In the genomic region with DNA sequence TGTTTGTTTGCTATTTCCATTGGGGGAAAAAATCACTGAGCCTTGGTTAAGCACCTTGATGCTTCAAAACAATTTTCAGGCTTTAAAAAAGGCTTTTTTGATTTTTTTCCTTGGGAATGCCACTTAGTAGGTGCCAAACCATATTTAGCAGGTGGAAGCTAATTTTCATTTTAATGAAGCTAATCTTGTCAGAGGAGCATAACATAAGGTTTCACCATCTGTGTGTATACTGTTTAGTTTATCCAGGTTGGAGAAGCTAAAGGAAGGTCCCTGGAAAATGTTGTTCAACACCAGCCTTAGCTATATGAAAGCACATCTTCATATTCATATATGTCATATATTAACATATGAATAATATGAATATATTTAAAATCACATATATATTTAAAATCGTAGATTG, we compare ENCODE assay signal across 21 mouse cellular contexts.
"Had no signal": no experiment of that assay in that cellular context is flagged by ENCODE, and none has a peak within 500 bp of the region (broad histone marks: within the 10 kb centered on the region; RNA-seq: fewer than 3 reads in every experiment).

No protein-coding gene starts in this region.

- H3K27me3 ChIP-seq: limb, embryonic 13.5 days; liver, embryonic 12.5 days; liver, embryonic 15.5 days; midbrain, embryonic 12.5 days; midbrain, embryonic 15.5 days; neural tube, embryonic 13.5 days; stomach, embryonic 15.5 days had no signal

- H3K9me3 ChIP-seq: limb, embryonic 10.5 days; limb, embryonic 13.5 days; liver, embryonic 12.5 days; midbrain, embryonic 12.5 days; midbrain, embryonic 15.5 days; neural tube, embryonic 13.5 days; stomach, embryonic 15.5 days had no signal

- ATAC-seq: liver, embryonic 12.5 days; midbrain, embryonic 15.5 days had no signal

- H3K4me3 ChIP-seq: layer of hippocampus, adult 2 months; limb, embryonic 10.5 days; limb, embryonic 13.5 days; liver, embryonic 12.5 days; liver, embryonic 15.5 days; midbrain, embryonic 12.5 days; midbrain, embryonic 15.5 days; myocyte; neural tube, embryonic 13.5 days; stomach, embryonic 15.5 days had no signal

- H3K27ac ChIP-seq: kidney, postnatal 0 days; layer of hippocampus, adult 2 months; limb, embryonic 10.5 days; limb, embryonic 13.5 days; liver, embryonic 12.5 days; liver, embryonic 15.5 days; midbrain, embryonic 12.5 days; midbrain, embryonic 15.5 days; neural tube, embryonic 13.5 days; stomach, embryonic 15.5 days had no signal

- H3K9ac ChIP-seq: limb, embryonic 13.5 days; liver, embryonic 12.5 days; liver, embryonic 15.5 days; midbrain, embryonic 12.5 days; midbrain, embryonic 15.5 days; neural tube, embryonic 13.5 days; stomach, embryonic 15.5 days had no signal

- H3K4me2 ChIP-seq: limb, embryonic 13.5 days; liver, embryonic 12.5 days; liver, embryonic 15.5 days; midbrain, embryonic 12.5 days; midbrain, embryonic 15.5 days; neural tube, embryonic 13.5 days; stomach, embryonic 15.5 days had no signal

- H3K36me3 ChIP-seq: limb, embryonic 10.5 days; limb, embryonic 13.5 days; liver, embryonic 12.5 days; liver, embryonic 15.5 days; midbrain, embryonic 12.5 days; midbrain, embryonic 15.5 days; neural tube, embryonic 13.5 days; stomach, embryonic 15.5 days had no signal

- DNase-seq: kidney, postnatal 25 days; layer of hippocampus, adult 9-11 months; liver; lung, adult 2 months; lung, postnatal 14 days; lung, postnatal 4 days; retina, postnatal 1 day; right cerebral cortex, postnatal 25 days; spleen, adult 18-20 months; thymus, postnatal 25 days had no signal

- H3K4me1 ChIP-seq: limb, embryonic 10.5 days; limb, embryonic 13.5 days; liver, embryonic 12.5 days; liver, embryonic 15.5 days; midbrain, embryonic 12.5 days; midbrain, embryonic 15.5 days; neural tube, embryonic 13.5 days; stomach, embryonic 15.5 days had no signal
